Mouse (Mus musculus) lung, adult 2 months (tissue): ENCODE results near the gene Eif4g3.

Source experiments
- CTCF ChIP-seq: fragments of 200-500 bp; IDR thresholded peaks from 2 replicates; pipeline ENCODE4 v1.5.1; 2011; ENCODE audit warnings: mild to moderate bottlenecking, low read length, control low read depth; ENCODE audit not compliant: insufficient read depth
- POLR2A ChIP-seq: fragments of 200-500 bp; IDR thresholded peaks from 2 replicates; pipeline ENCODE4 v1.6.1; 2011; ENCODE audit warnings: low read depth, mild to moderate bottlenecking, control low read depth, low read length, borderline replicate concordance; ENCODE audit errors: extremely low read depth

GRCm38 (mm10) chr4:137990433-137990832 lies 2.4 kb upstream of the Eif4g3 start:
- TF ChIP-seq CTCF (no peak), POLR2A (no peak)
